Mouse (Mus musculus): Measurements from ENCODE around the gene Pik3c2b. TPM values are rescaled to one million over a fixed set of nuclear protein-coding genes. Genes with fewer than 3 reads are reported as not detected.

Gene Pik3c2b
- polyA plus RNA-seq, 1 experiment from 2014 or later: 6.3 TPM

DNA sequence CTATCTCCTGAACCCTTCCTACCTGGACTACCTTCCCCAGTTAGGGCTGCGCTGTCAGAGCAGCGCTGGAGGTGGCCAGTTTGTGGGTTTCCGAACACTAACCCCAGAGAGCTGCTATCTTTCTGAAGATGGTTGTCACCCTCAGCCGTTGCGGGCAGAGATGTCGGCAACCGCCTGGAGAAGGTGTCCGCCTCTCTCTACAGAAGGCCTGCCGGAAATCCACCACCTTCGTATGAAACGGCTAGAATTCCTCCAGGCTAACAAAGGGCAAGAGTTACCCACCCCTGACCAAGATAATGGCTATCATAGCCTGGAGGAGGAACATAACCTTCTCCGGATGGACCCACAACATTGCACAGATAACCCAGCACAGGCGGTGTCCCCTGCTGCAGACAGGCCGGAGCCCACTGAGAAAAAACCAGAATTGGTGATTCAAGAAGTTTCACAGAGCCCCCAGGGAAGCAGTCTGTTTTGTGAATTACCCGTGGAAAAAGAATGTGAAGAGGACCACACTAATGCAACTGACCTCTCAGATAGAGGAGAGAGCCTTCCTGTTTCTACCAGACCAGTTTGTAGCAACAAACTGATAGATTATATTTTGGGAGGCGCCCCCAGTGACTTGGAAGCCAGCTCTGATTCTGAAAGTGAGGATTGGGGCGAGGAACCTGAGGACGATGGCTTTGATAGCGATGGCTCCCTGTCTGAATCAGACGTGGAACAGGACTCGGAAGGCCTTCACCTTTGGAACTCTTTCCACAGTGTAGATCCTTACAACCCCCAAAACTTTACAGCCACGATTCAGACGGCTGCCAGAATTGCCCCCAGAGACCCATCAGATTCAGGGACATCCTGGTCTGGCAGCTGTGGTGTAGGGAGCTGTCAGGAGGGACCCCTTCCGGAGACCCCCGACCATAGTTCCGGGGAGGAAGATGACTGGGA lies 87.2 kb downstream of the Pik3c2b start:
- Histone ChIP-seq H3K9ac (peak overlapping the region; percentile 96), H3K36me3 (peaks cover 36% of the 10 kb centered on the region), H3K4me3 (replicated peaks) (peak overlapping the region; percentile 92), H3K9me3 (replicated peaks) (no peaks in the 10 kb centered on the region), H3K4me2 (peak overlapping the region; percentile 95), H3K4me1 (peaks cover 50% of the 10 kb centered on the region), H3K27me3 (no peaks in the 10 kb centered on the region), H3K27ac (peak overlapping the region; percentile 98)
- ATAC-seq (replicated peaks; ENCODE audit: low FRiP score): no peak
- 8% methylated on average over 26 of the region's 26 CpGs for WGBS

- Histone ChIP-seq H3K9ac (peak overlapping the region; percentile 96), H3K9me3 (replicated peaks) (no peaks in the 10 kb centered on the region), H3K36me3 (peaks cover 44% of the 10 kb centered on the region), H3K4me2 (peak overlapping the region; percentile 95), H3K4me1 (peaks cover 50% of the 10 kb centered on the region), H3K27me3 (no peaks in the 10 kb centered on the region), H3K27ac (no peak overlapping the region; the same call in 1 of the 2 replicates), H3K4me3 (replicated peaks) (peak overlapping the region; percentile 92)
- ATAC-seq (replicated peaks; ENCODE audit: low FRiP score): no peak
- 0% methylated on average over 2 of the region's 2 CpGs for WGBS
Observed at GRCm38 (mm10) chr1:133133425-133133824, 88.0 kb downstream of the Pik3c2b start.

DNA sequence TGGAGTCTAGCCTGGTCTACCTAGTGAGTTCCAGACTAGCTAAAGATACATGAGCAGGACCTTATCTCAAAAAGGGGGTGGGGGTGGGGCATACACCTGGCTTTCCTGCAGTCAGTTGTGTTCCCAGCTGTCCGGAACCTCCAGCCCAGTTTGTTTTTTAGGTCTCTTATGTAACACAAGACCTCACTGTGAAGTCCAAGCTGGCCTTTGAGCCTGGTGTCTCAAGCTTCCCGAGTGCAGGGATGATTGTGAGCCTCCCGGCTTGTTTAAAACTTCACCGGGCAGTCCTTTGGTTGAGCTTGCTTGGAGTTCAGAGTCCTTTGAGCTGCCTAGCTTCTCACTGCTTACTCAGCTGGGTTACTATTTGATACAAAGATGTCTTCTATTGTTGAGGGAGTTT lies 88.6 kb downstream of the Pik3c2b start:
- H3K27me3 ChIP-seq: no peaks in the 10 kb centered on the region
- no peaks in the 10 kb centered on the region for H3K9me3 ChIP-seq (replicated peaks)
- no peak for ATAC-seq (replicated peaks; ENCODE audit: low FRiP score)
- peak overlapping the region; percentile 95 for H3K4me2 ChIP-seq
- H3K4me3 ChIP-seq (replicated peaks): peak overlapping the region; percentile 92
- peak overlapping the region; percentile 96 for H3K9ac ChIP-seq
- H3K36me3 ChIP-seq: peaks cover 50% of the 10 kb centered on the region
- H3K27ac ChIP-seq: peak overlapping the region; percentile 56; the same call in 1 of the 2 replicates
- H3K4me1 ChIP-seq: peaks cover 50% of the 10 kb centered on the region
- 7% methylated on average over 4 of the region's 4 CpGs for WGBS

DNA sequence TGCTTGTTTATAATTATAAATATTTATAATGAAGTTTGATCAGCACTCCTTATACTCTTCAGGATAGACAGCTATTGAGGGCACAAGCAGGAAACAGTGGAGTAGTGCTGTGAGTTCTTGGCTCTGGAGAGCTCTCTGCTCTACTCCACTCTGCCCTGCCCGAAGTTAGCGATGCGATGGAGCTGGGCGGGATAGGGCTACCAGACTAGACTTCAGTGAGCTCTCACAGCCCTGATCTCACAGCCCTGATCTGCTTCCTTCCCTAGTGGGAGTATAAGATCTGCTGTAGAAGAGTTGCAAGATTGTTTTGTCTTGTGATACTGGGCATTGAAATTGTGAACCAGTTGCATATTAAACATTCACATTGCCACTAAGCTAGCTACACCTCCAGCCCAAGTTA lies 89.4 kb downstream of the Pik3c2b start:
- Histone ChIP-seq H3K27ac (no peak overlapping the region), H3K36me3 (peaks cover 57% of the 10 kb centered on the region), H3K9me3 (replicated peaks) (no peaks in the 10 kb centered on the region), H3K4me1 (peaks cover 42% of the 10 kb centered on the region), H3K4me2 (peak overlapping the region; percentile 95), H3K27me3 (no peaks in the 10 kb centered on the region), H3K9ac (peak overlapping the region; percentile 96), H3K4me3 (replicated peaks) (peak overlapping the region; percentile 92)
- no peak for ATAC-seq (replicated peaks; ENCODE audit: low FRiP score)
- 18% methylated on average over 4 of the region's 4 CpGs for WGBS

- ATAC-seq (replicated peaks; ENCODE audit: low FRiP score): no peak
- H3K27me3 ChIP-seq: no peaks in the 10 kb centered on the region
- peaks cover 66% of the 10 kb centered on the region for H3K36me3 ChIP-seq
- 51% methylated on average over 5 of the region's 5 CpGs for WGBS
- H3K4me1 ChIP-seq: peaks cover 34% of the 10 kb centered on the region
- no peak overlapping the region for H3K9ac ChIP-seq
- H3K27ac ChIP-seq: no peak overlapping the region
- H3K9me3 ChIP-seq (replicated peaks): no peaks in the 10 kb centered on the region
- peak overlapping the region; percentile 92 for H3K4me3 ChIP-seq (replicated peaks)
- H3K4me2 ChIP-seq: peak overlapping the region; percentile 95
Observed at GRCm38 (mm10) chr1:133135808-133136207, 90.3 kb downstream of the Pik3c2b start.

- H3K27me3 ChIP-seq: no peaks in the 10 kb centered on the region
- no peak overlapping the region for H3K4me3 ChIP-seq (replicated peaks)
- H3K4me2 ChIP-seq: no peak overlapping the region
- WGBS: 93% methylated on average over 1 of the region's 1 CpGs
- no peak for ATAC-seq (replicated peaks; ENCODE audit: low FRiP score)
- peaks cover 30% of the 10 kb centered on the region for H3K4me1 ChIP-seq
- peaks cover 74% of the 10 kb centered on the region for H3K36me3 ChIP-seq
- H3K9ac ChIP-seq: no peak overlapping the region
- H3K9me3 ChIP-seq (replicated peaks): no peaks in the 10 kb centered on the region
- no peak overlapping the region for H3K27ac ChIP-seq
Observed at GRCm38 (mm10) chr1:133138401-133138800, 92.9 kb downstream of the Pik3c2b start.

DNA sequence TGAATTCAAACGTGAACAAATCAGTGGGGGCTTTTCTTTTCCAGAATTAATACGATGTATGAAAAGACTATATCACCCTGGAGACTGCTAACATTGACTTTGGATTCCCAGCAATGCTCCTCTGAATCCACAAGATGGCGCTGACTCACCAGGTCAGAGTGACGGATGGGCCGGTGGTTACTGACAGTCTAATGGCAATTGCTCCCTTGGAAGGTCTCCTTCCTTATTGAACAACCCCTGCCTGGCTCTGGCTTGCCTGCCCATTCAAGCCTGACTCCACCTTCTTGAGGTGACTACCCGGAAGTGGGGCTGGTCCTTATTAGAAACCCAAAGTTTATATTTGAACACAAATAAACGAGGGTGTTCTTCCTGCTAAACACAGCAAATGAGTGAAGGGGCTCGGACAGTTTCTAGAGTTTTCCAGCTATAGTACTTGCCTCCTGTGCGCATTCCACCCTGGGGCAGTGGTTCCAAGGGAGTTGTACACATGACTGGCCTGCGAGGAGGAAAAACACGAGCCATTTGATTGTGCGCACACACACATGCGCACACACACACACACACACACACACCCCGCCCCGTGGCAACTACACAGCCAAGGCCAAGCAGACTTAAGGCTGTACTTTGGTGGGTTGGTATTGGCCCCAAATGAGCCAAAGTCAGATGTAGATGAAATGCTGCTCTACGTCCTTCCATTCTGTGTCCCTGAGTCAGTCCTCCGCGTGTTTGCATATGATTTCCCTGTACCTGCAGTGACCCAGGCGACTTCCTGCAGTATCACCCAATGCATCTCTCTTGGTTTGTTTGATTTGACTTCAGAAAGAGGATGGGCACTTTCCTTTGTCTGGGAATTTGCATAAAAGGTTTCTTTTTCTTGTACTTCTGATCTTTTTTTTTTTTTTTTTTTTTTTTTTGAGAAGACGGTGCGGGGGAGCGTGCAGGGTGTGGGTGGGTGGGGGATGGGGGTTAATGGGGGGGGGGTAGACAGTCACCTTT lies 100.8 kb downstream of the Pik3c2b start:
- Histone ChIP-seq H3K27me3 (no peaks in the 10 kb centered on the region), H3K4me3 (replicated peaks) (no peak overlapping the region), H3K9me3 (replicated peaks) (no peaks in the 10 kb centered on the region), H3K9ac (no peak overlapping the region), H3K4me2 (no peak overlapping the region), H3K36me3 (peaks cover 5% of the 10 kb centered on the region), H3K4me1 (peaks cover 2% of the 10 kb centered on the region; the same call in 1 of the 2 replicates), H3K27ac (peak overlapping the region; percentile 69)
- 58% methylated on average over 22 of the region's 22 CpGs for WGBS
- ATAC-seq (replicated peaks; ENCODE audit: low FRiP score): peak; percentile 83

GRCm38 (mm10) chr1:133147324-133147723 lies 101.9 kb downstream of the Pik3c2b start:
- no peak overlapping the region for H3K9ac ChIP-seq
- no peaks in the 10 kb centered on the region for H3K27me3 ChIP-seq
- ATAC-seq (replicated peaks; ENCODE audit: low FRiP score): no peak
- H3K4me3 ChIP-seq (replicated peaks): no peak overlapping the region
- WGBS: 66% methylated on average over 5 of the region's 5 CpGs
- no peak overlapping the region for H3K4me2 ChIP-seq
- H3K9me3 ChIP-seq (replicated peaks): no peaks in the 10 kb centered on the region
- H3K4me1 ChIP-seq: peaks cover 2% of the 10 kb centered on the region; the same call in 1 of the 2 replicates
- no peak overlapping the region for H3K27ac ChIP-seq
- H3K36me3 ChIP-seq: no peaks in the 10 kb centered on the region; the same call in 1 of the 2 replicates

GRCm38 (mm10) chr1:133148122-133148521 lies 102.7 kb downstream of the Pik3c2b start:
- Histone ChIP-seq H3K27me3 (no peaks in the 10 kb centered on the region), H3K36me3 (no peaks in the 10 kb centered on the region), H3K9me3 (replicated peaks) (no peaks in the 10 kb centered on the region), H3K4me1 (peaks cover 2% of the 10 kb centered on the region; the same call in 1 of the 2 replicates), H3K9ac (no peak overlapping the region), H3K27ac (no peak overlapping the region), H3K4me2 (no peak overlapping the region), H3K4me3 (replicated peaks) (no peak overlapping the region)
- ATAC-seq (replicated peaks; ENCODE audit: low FRiP score): no peak
- WGBS: 93% methylated on average over 8 of the region's 8 CpGs

DNA sequence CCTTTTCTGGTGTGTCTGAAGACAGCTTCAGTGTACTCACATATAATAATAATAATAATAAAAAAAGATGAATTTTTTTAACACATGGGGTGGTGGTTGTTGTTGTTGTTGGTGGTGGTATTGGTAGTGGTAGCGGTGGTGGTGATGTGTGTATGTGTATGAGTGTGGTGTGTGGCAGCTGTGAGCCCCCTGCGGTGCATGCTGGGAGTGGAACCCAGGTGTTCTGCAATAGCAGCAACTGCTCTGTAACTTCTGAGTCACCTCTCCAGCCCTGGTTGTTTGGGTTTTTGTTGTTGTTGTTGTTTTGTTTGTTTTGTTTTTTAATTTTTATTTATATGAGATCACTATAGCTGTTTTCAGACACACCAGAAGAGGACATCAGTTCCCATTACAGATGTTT lies 105.1 kb downstream of the Pik3c2b start:
- H3K9ac ChIP-seq: no peak overlapping the region
- H3K4me1 ChIP-seq: peaks cover 2% of the 10 kb centered on the region; the same call in 1 of the 2 replicates
- H3K4me2 ChIP-seq: no peak overlapping the region
- H3K36me3 ChIP-seq: no peaks in the 10 kb centered on the region
- no peak overlapping the region for H3K4me3 ChIP-seq (replicated peaks)
- WGBS: 95% methylated on average over 2 of the region's 2 CpGs
- H3K27ac ChIP-seq: no peak overlapping the region
- H3K27me3 ChIP-seq: no peaks in the 10 kb centered on the region
- ATAC-seq (replicated peaks; ENCODE audit: low FRiP score): no peak
- H3K9me3 ChIP-seq (replicated peaks): no peaks in the 10 kb centered on the region

- Histone ChIP-seq H3K4me3 (replicated peaks) (no peak overlapping the region), H3K9me3 (replicated peaks) (no peaks in the 10 kb centered on the region), H3K9ac (no peak overlapping the region), H3K27ac (no peak overlapping the region), H3K27me3 (no peaks in the 10 kb centered on the region), H3K36me3 (no peaks in the 10 kb centered on the region), H3K4me1 (no peaks in the 10 kb centered on the region), H3K4me2 (no peak overlapping the region)
- WGBS: 90% methylated on average over 3 of the region's 3 CpGs
- ATAC-seq (replicated peaks; ENCODE audit: low FRiP score): no peak
Observed at GRCm38 (mm10) chr1:133152213-133152612, 106.7 kb downstream of the Pik3c2b start.
